Mouse (Mus musculus) liver, embryonic 12.5 days (tissue): ENCODE results near the gene Zfp398. TPM values are rescaled to one million over a fixed set of nuclear protein-coding genes. Genes with fewer than 3 reads are reported as not detected.

Source experiments
- ATAC-seq: fragments of 200-750 bp; cut with Nextera tagmentation; 2 replicates; pipeline ENCODE4 v1.8.0; 2017; ENCODE audit warnings: moderate number of reproducible peaks, mild to moderate bottlenecking, moderate library complexity
- H3K27ac ChIP-seq: fragments of 300-500 bp; sonication (generic); 2 replicates; pipeline ENCODE4 v1.5.1; 2016; ENCODE audit warnings: mild to moderate bottlenecking
- H3K27me3 ChIP-seq: fragments of 300-500 bp; sonication (generic); replicated peaks from 2 replicates; pipeline ENCODE4 v1.6.1; 2016; ENCODE audit warnings: mild to moderate bottlenecking, moderate library complexity
- H3K36me3 ChIP-seq: fragments of 300-500 bp; sonication (generic); 2 replicates; pipeline ENCODE4 v1.6.1; 2016; ENCODE audit warnings: mild to moderate bottlenecking, moderate library complexity
- H3K4me1 ChIP-seq: fragments of 300-500 bp; sonication (generic); 2 replicates; pipeline ENCODE4 v1.6.1; 2016
- H3K4me2 ChIP-seq: fragments of 300-500 bp; sonication (generic); 2 replicates; pipeline ENCODE4 v1.6.1; 2016; ENCODE audit warnings: mild to moderate bottlenecking, moderate library complexity
- H3K4me3 ChIP-seq: fragments of 300-500 bp; sonication (generic); 2 replicates; pipeline ENCODE4 v1.5.1; 2016; ENCODE audit warnings: mild to moderate bottlenecking, moderate library complexity
- H3K9ac ChIP-seq: fragments of 300-500 bp; sonication (generic); 2 replicates; pipeline ENCODE4 v1.6.1; 2016; ENCODE audit warnings: mild to moderate bottlenecking, moderate library complexity
- H3K9me3 ChIP-seq: fragments of 300-500 bp; sonication (generic); replicated peaks from 2 replicates; pipeline ENCODE4 v1.6.1; 2016; ENCODE audit warnings: mild to moderate bottlenecking, moderate library complexity
- WGBS: fragments of 180-500 bp; shearing (Covaris S2); methylation state at CpG from one replicate; pipeline ENCODE4 v1.1.7; 2016; ENCODE audit not compliant: insufficient replicate concordance; 5-methylcytosine and 5-hydroxymethylcytosine counted together
- microRNA counts: library from miRNA; unstranded; fragments of <30 nt; microRNA quantifications from one replicate; lab custom pipeline; 2017
- microRNA-seq: library from miRNA; unstranded; fragments of <30 nt; microRNA quantifications from one replicate; pipeline ENCODE4, GENCODE M21; 2017
- polyA plus RNA-seq: library from polyadenylated mRNA; unstranded; fragments of >200 nt; fragmentation: Nextera tagmentation; extraction: Ambion mirVana; gene quantifications from 2 replicates; pipeline ENCODE4 v1.2.1, GENCODE M21; 2016

Gene Zfp398
- polyA plus RNA-seq, 1 experiment from 2014 or later, result 3.0 TPM

- 73% methylated on average over 1 of the region's 1 CpGs for WGBS
- Histone ChIP-seq H3K9me3 (peaks cover 6% of the 10 kb centered on the region; the same call in 1 of the 2 replicates), H3K36me3 (peaks cover 34% of the 10 kb centered on the region), H3K27ac (no peak overlapping the region), H3K4me2 (no peak overlapping the region), H3K9ac (no peak overlapping the region), H3K4me1 (0 out of 2 replicates have a peak, but pooled peaks cover 5% of the 10 kb centered on the region), H3K4me3 (no peak overlapping the region), H3K27me3 (no peaks in the 10 kb centered on the region)
- no peak for ATAC-seq
Measured at GRCm38 (mm10) chr6:47909007-47909406, 73.5 kb downstream of the Zfp398 start.

GRCm38 (mm10) chr6:47911650-47912049, 76.2 kb downstream of the Zfp398 start:
- no peak for ATAC-seq
- H3K27me3 ChIP-seq, result no peaks in the 10 kb centered on the region
- 15% methylated on average over 1 of the region's 1 CpGs for whole genome bisulfite sequencing
- no peak overlapping the region for H3K9ac ChIP-seq
- H3K9me3 ChIP-seq, result no peaks in the 10 kb centered on the region
- H3K27ac ChIP-seq, result no peak overlapping the region
- H3K4me1 ChIP-seq, result peaks cover 18% of the 10 kb centered on the region
- H3K4me3 ChIP-seq, result no peak overlapping the region
- H3K36me3 ChIP-seq, result peaks cover 8% of the 10 kb centered on the region
- H3K4me2 ChIP-seq, result no peak overlapping the region

- 46% methylated on average over 3 of the region's 3 CpGs for WGBS
- H3K9me3 ChIP-seq, result no peaks in the 10 kb centered on the region
- no peak for ATAC-seq
- H3K27ac ChIP-seq, result no peak overlapping the region
- H3K9ac ChIP-seq, result no peak overlapping the region
- peaks cover under 1% of the 10 kb centered on the region; the same call in 1 of the 2 replicates for H3K36me3 ChIP-seq
- H3K27me3 ChIP-seq, result no peaks in the 10 kb centered on the region
- H3K4me2 ChIP-seq, result no peak overlapping the region
- no peak overlapping the region for H3K4me3 ChIP-seq
- peaks cover 31% of the 10 kb centered on the region for H3K4me1 ChIP-seq
Measured at GRCm38 (mm10) chr6:47912991-47913390, 77.5 kb downstream of the Zfp398 start.

DNA sequence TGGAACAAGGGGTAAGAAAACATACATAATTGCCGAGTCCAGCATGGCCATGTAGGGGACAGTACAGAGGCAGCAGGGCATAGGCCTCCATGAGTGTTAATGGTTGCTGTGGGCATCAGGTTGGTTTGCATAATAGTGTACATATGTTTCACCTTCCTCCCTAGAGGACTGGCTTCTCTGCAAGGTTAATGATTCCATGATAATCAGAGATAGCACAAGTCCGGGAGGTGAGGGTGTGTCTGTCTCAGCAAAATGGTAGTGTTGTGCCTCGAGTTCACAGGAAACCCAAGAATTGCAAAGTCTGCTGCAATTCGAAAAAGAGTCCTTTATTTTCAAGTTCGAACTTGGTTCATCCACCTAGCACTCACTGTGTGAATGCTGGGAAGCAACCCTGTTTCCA, 81.6 kb downstream of the Zfp398 start:
- Histone ChIP-seq H3K4me1 (peaks cover 58% of the 10 kb centered on the region), H3K9ac (0 out of 2 replicates have a peak overlapping the region, but pooled peaks have one; percentile 7), H3K27ac (0 out of 2 replicates have a peak overlapping the region, but pooled peaks have one; percentile 15), H3K9me3 (no peaks in the 10 kb centered on the region), H3K4me3 (no peak overlapping the region), H3K4me2 (no peak overlapping the region), H3K27me3 (no peaks in the 10 kb centered on the region), H3K36me3 (no peaks in the 10 kb centered on the region)
- 54% methylated on average over 5 of the region's 5 CpGs for WGBS
- ATAC-seq, result no peak

GRCm38 (mm10) chr6:47918768-47919274, 83.4 kb downstream of the Zfp398 start:
- H3K27ac ChIP-seq, result no peak overlapping the region; the same call in 1 of the 2 replicates
- H3K9me3 ChIP-seq, result no peaks in the 10 kb centered on the region
- 79% methylated on average over 3 of the region's 3 CpGs for WGBS
- ATAC-seq, result no peak
- H3K4me1 ChIP-seq, result peaks cover 61% of the 10 kb centered on the region
- no peaks in the 10 kb centered on the region for H3K27me3 ChIP-seq
- H3K4me3 ChIP-seq, result no peak overlapping the region
- no peak overlapping the region for H3K4me2 ChIP-seq
- peaks cover 5% of the 10 kb centered on the region for H3K36me3 ChIP-seq
- no peak overlapping the region for H3K9ac ChIP-seq

DNA sequence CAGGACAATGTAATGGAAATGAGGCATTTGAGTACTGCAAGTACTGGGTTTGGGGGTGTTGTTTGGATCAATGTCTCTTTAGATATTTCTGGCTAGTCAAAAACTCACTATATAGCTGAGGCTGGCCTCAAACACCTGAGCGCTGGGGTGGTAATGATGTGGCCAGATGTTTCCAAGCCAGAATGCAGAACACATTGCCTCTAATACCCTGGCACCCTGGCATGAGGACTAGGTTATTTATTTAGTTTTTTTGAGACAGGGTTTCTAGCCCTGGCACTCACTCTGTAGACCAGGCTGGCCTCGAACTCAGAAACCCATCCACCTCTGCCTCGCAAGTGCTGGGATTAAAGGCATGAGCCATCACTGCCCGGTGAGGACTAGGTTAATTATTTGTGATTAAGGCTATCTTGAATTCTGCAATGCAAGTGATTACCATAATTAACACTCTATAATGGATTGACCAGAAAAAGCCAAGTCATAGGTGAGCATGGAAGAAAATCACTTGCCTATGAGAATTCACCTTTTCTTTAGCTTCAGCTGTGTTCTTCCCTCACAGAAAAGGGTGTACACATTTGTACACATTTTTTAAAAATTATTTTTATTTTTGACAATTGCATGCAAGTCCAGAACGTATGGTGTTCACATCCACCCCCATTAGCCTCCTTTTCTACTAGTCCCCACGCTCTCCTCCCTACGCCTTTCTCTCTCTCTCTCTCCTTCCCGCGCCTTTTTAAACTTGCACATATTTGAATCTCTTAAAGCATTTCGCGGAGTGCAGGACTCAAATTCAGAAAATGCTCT, 84.4 kb downstream of the Zfp398 start:
- no peaks in the 10 kb centered on the region for H3K27me3 ChIP-seq
- 29% methylated on average over 11 of the region's 11 CpGs for WGBS

GRCm38 (mm10) chr6:47920447-47921340, 85.2 kb downstream of the Zfp398 start, which contains the start of gene Zfp212:
Gene Zfp212, plus strand, starts transcription at chr6:47920476.
- no peaks in the 10 kb centered on the region for H3K27me3 ChIP-seq
- H3K4me3 ChIP-seq, result peak within 1 kb of the TSS; percentile 90
- H3K9me3 ChIP-seq, result no peaks in the 10 kb centered on the region
- peak within 1 kb of the TSS; percentile 90 for H3K9ac ChIP-seq
- WGBS, result under 1% methylated on average over 63 of the region's 67 CpGs
- peak within 1 kb of the TSS; percentile 81 for H3K4me2 ChIP-seq
- peak; percentile 92 for ATAC-seq
- peaks cover 58% of the 10 kb centered on the region for H3K4me1 ChIP-seq
- peak within 1 kb of the TSS; percentile 97 for H3K27ac ChIP-seq
- peaks cover 5% of the 10 kb centered on the region for H3K36me3 ChIP-seq

More for the DNA sequence above, 84.4 kb downstream of the Zfp398 start:
- H3K4me1 ChIP-seq, result peaks cover 61% of the 10 kb centered on the region
- peaks cover 5% of the 10 kb centered on the region for H3K36me3 ChIP-seq
- peak overlapping the region; percentile 81 for H3K4me2 ChIP-seq
- no peaks in the 10 kb centered on the region for H3K9me3 ChIP-seq
- H3K4me3 ChIP-seq, result peak overlapping the region; percentile 90
- peak; percentile 13 for ATAC-seq
- peak overlapping the region; percentile 97 for H3K27ac ChIP-seq
- H3K9ac ChIP-seq, result peak overlapping the region; percentile 90

MicroRNA genes within 50 kb of the gene (microRNA counts, 519-probe panel; counts per million panel counts)
- microRNA mmu-miR-704 (lab: Ali Mortazavi, UCI), result 582 counts per million, percentile 70 among the panel's probes with 10 or more counts

Small RNA genes within 50 kb of the gene (microRNA-seq; reads per million reads assigned to microRNA genes)
- gene Mir704, result 1.1 reads per million

Other genes starting within 250 kb of the Zfp398 start
- gene Ezh2, start 240.3 kb upstream of the Zfp398 start, polyA plus RNA-seq, result 75.9 and 78.7 TPM in 2 replicates
- 142 and 147 TPM in 2 replicates for gene Pdia4, start 22.2 kb upstream of the Zfp398 start, polyA plus RNA-seq
- gene Zfp786, start 4.8 kb upstream of the Zfp398 start, polyA plus RNA-seq, result 0.99 and 1.0 TPM in 2 replicates
- gene Zfp282, start 41.5 kb downstream of the Zfp398 start, polyA plus RNA-seq, result 6.2 and 6.5 TPM in 2 replicates
- gene Zfp212, start 84.8 kb downstream of the Zfp398 start, polyA plus RNA-seq, result 6.6 and 7.6 TPM in 2 replicates
- 4.6 and 5.3 TPM in 2 replicates for gene Zfp956, start 117.7 kb downstream of the Zfp398 start, polyA plus RNA-seq
- gene Zfp777, start 213.2 kb downstream of the Zfp398 start, polyA plus RNA-seq, result 4.9 and 5.5 TPM in 2 replicates